Mouse (Mus musculus): ENCODE data around the gene Krtap3-1. TPM values are rescaled to one million over a fixed set of nuclear protein-coding genes. Genes with fewer than 3 reads are reported as not detected.

Krtap3-1 gene
- polyA plus RNA-seq, 1 experiment from 2014 or later: not detected

GRCm38 (mm10) chr11:99556195-99556594 is 10.2 kb downstream of the Krtap3-1 start:
- no peak overlapping the region for H3K4me2 ChIP-seq (ENCODE audit: low read length)
- no peak overlapping the region for H3K9ac ChIP-seq (ENCODE audit: low read depth, low read length)
- ATAC-seq: no peak
- H3K36me3 ChIP-seq (ENCODE audit: control insufficient read depth, insufficient read depth, low read length): no peaks in the 10 kb centered on the region
- no peaks in the 10 kb centered on the region for H3K9me3 ChIP-seq (replicated peaks; ENCODE audit: control insufficient read depth, low read length, poor library complexity, severe bottlenecking)
- H3K27me3 ChIP-seq (ENCODE audit: control insufficient read depth, insufficient read depth, low read depth, low read length): no peaks in the 10 kb centered on the region
- no peaks in the 10 kb centered on the region for H3K4me1 ChIP-seq (ENCODE audit: control insufficient read depth, insufficient read depth, low read length)
- H3K4me3 ChIP-seq (ENCODE audit: low read depth, low read length): no peak overlapping the region
- no peak overlapping the region for H3K27ac ChIP-seq (ENCODE audit: low read length)
- WGBS: 87% methylated on average over 2 of the region's 2 CpGs

GRCm38 (mm10) chr11:99550765-99551164 is 15.7 kb downstream of the Krtap3-1 start, which contains the start of gene Krtap3-3:
Gene Krtap3-3, minus strand, starts transcription at chr11:99550865.
- WGBS: 69% methylated on average over 3 of the region's 4 CpGs
- H3K4me2 ChIP-seq (ENCODE audit: low read length): no peak within 1 kb of the TSS
- H3K27ac ChIP-seq (ENCODE audit: low read length): no peak within 1 kb of the TSS
- ATAC-seq: no peak
- no peaks in the 10 kb centered on the region for H3K4me1 ChIP-seq (ENCODE audit: control insufficient read depth, insufficient read depth, low read length)
- no peaks in the 10 kb centered on the region for H3K9me3 ChIP-seq (replicated peaks; ENCODE audit: control insufficient read depth, low read length, poor library complexity, severe bottlenecking)
- no peaks in the 10 kb centered on the region for H3K36me3 ChIP-seq (ENCODE audit: control insufficient read depth, insufficient read depth, low read length)
- H3K4me3 ChIP-seq (ENCODE audit: low read depth, low read length): no peak within 1 kb of the TSS
- no peaks in the 10 kb centered on the region for H3K27me3 ChIP-seq (ENCODE audit: control insufficient read depth, insufficient read depth, low read depth, low read length)
- no peak within 1 kb of the TSS for H3K9ac ChIP-seq (ENCODE audit: low read depth, low read length)

- H3K4me2 ChIP-seq (ENCODE audit: low read length): no peak overlapping the region
- no peak overlapping the region for H3K4me3 ChIP-seq (ENCODE audit: low read depth, low read length)
- H3K27ac ChIP-seq (ENCODE audit: low read length): no peak overlapping the region
- H3K27me3 ChIP-seq (ENCODE audit: control insufficient read depth, insufficient read depth, low read depth, low read length): no peaks in the 10 kb centered on the region
- no peaks in the 10 kb centered on the region for H3K4me1 ChIP-seq (ENCODE audit: control insufficient read depth, insufficient read depth, low read length)
- H3K9ac ChIP-seq (ENCODE audit: low read depth, low read length): no peak overlapping the region
- H3K36me3 ChIP-seq (ENCODE audit: control insufficient read depth, insufficient read depth, low read length): no peaks in the 10 kb centered on the region
- ATAC-seq: no peak
- no peaks in the 10 kb centered on the region for H3K9me3 ChIP-seq (replicated peaks; ENCODE audit: control insufficient read depth, low read length, poor library complexity, severe bottlenecking)
These were observed 18.5 kb downstream of the Krtap3-1 start for GRCm38 (mm10) chr11:99547892-99548291.

- no peak overlapping the region for H3K4me2 ChIP-seq (ENCODE audit: low read length)
- 49% methylated on average over 9 of the region's 9 CpGs for WGBS
- no peak for ATAC-seq
These were observed 26.7 kb downstream of the Krtap3-1 start for GRCm38 (mm10) chr11:99539721-99540120.

GRCm38 (mm10) chr11:99521288-99521860 is 45.1 kb downstream of the Krtap3-1 start, which contains the start of gene Krt39:
Gene Krt39, minus strand, starts transcription at chr11:99521338.
- 91% methylated on average over 13 of the region's 13 CpGs for WGBS
- Histone ChIP-seq H3K9me3 (replicated peaks; ENCODE audit: control insufficient read depth, low read length, poor library complexity, severe bottlenecking) (no peaks in the 10 kb centered on the region), H3K27me3 (ENCODE audit: control insufficient read depth, insufficient read depth, low read depth, low read length) (no peaks in the 10 kb centered on the region), H3K27ac (ENCODE audit: low read length) (no peak within 1 kb of the TSS), H3K9ac (ENCODE audit: low read depth, low read length) (no peak within 1 kb of the TSS), H3K4me3 (ENCODE audit: low read depth, low read length) (no peak within 1 kb of the TSS), H3K4me2 (ENCODE audit: low read length) (no peak within 1 kb of the TSS), H3K36me3 (ENCODE audit: control insufficient read depth, insufficient read depth, low read length) (no peaks in the 10 kb centered on the region), H3K4me1 (ENCODE audit: control insufficient read depth, insufficient read depth, low read length) (no peaks in the 10 kb centered on the region)
- ATAC-seq: no peak

More at GRCm38 (mm10) chr11:99539721-99540120, 26.7 kb downstream of the Krtap3-1 start:
- Histone ChIP-seq H3K9me3 (replicated peaks; ENCODE audit: control insufficient read depth, low read length, poor library complexity, severe bottlenecking) (no peaks in the 10 kb centered on the region), H3K36me3 (ENCODE audit: control insufficient read depth, insufficient read depth, low read length) (no peaks in the 10 kb centered on the region), H3K9ac (ENCODE audit: low read depth, low read length) (no peak overlapping the region), H3K4me1 (ENCODE audit: control insufficient read depth, insufficient read depth, low read length) (no peaks in the 10 kb centered on the region), H3K27ac (ENCODE audit: low read length) (no peak overlapping the region), H3K27me3 (ENCODE audit: control insufficient read depth, insufficient read depth, low read depth, low read length) (no peaks in the 10 kb centered on the region), H3K4me3 (ENCODE audit: low read depth, low read length) (no peak overlapping the region)

Other genes starting within 250 kb of the Krtap3-1 start
- gene Krt25, start 243.7 kb downstream of the Krtap3-1 start, polyA plus RNA-seq (2015; fragmentation: Nextera tagmentation; extraction: Ambion mirVana): 0.14 and 0.29 TPM in 2 replicates
- gene Krt26, start 228.7 kb downstream of the Krtap3-1 start, polyA plus RNA-seq (2015; fragmentation: Nextera tagmentation; extraction: Ambion mirVana): 0.19 TPM in 2 replicates
- not detected in 2 replicates for gene Krt27, start 215.5 kb downstream of the Krtap3-1 start, polyA plus RNA-seq (2015; fragmentation: Nextera tagmentation; extraction: Ambion mirVana)
- gene Krt28, start 191.7 kb downstream of the Krtap3-1 start, polyA plus RNA-seq (2015; fragmentation: Nextera tagmentation; extraction: Ambion mirVana): 0.29 and 0.46 TPM in 2 replicates
- gene Krt10, start 177.3 kb downstream of the Krtap3-1 start, polyA plus RNA-seq (2015; fragmentation: Nextera tagmentation; extraction: Ambion mirVana): 28.9 and 29.8 TPM in 2 replicates
- gene Krt12, start 144.4 kb downstream of the Krtap3-1 start, polyA plus RNA-seq (2015; fragmentation: Nextera tagmentation; extraction: Ambion mirVana): 0.14 TPM in 1 of 2 replicates, not detected in the other
- 0.21 and 0.34 TPM in 2 replicates for gene Krt20, start 128.5 kb downstream of the Krtap3-1 start, polyA plus RNA-seq (2015; fragmentation: Nextera tagmentation; extraction: Ambion mirVana)
- 0.11 TPM in 1 of 2 replicates, not detected in the other for gene Krt23, start 73.5 kb downstream of the Krtap3-1 start, polyA plus RNA-seq (2015; fragmentation: Nextera tagmentation; extraction: Ambion mirVana)
- not detected in 2 replicates for gene Krt39, start 45.3 kb downstream of the Krtap3-1 start, polyA plus RNA-seq (2015; fragmentation: Nextera tagmentation; extraction: Ambion mirVana)
- gene Krt40, start 23.5 kb downstream of the Krtap3-1 start, polyA plus RNA-seq (2015; fragmentation: Nextera tagmentation; extraction: Ambion mirVana): not detected in 2 replicates
- not detected in 2 replicates for gene Krtap3-3, start 15.8 kb downstream of the Krtap3-1 start, polyA plus RNA-seq (2015; fragmentation: Nextera tagmentation; extraction: Ambion mirVana)
- not detected in 2 replicates for gene Krtap3-2, start 9.8 kb downstream of the Krtap3-1 start, polyA plus RNA-seq (2015; fragmentation: Nextera tagmentation; extraction: Ambion mirVana)
- not detected in 2 replicates for gene Gm11939, start 7.2 kb downstream of the Krtap3-1 start, polyA plus RNA-seq (2015; fragmentation: Nextera tagmentation; extraction: Ambion mirVana)
- not detected in 2 replicates for gene Krtap1-5, start 14.4 kb upstream of the Krtap3-1 start, polyA plus RNA-seq (2015; fragmentation: Nextera tagmentation; extraction: Ambion mirVana)
- gene Krtap1-4, start 17.0 kb upstream of the Krtap3-1 start, polyA plus RNA-seq (2015; fragmentation: Nextera tagmentation; extraction: Ambion mirVana): not detected in 2 replicates
- gene Krtap1-3, start 24.7 kb upstream of the Krtap3-1 start, polyA plus RNA-seq (2015; fragmentation: Nextera tagmentation; extraction: Ambion mirVana): not detected in 2 replicates
- not detected in 2 replicates for gene Krtap9-3, start 31.5 kb upstream of the Krtap3-1 start, polyA plus RNA-seq (2015; fragmentation: Nextera tagmentation; extraction: Ambion mirVana)
- gene Gm11938, start 36.7 kb upstream of the Krtap3-1 start, polyA plus RNA-seq (2015; fragmentation: Nextera tagmentation; extraction: Ambion mirVana): not detected in 2 replicates
- gene Gm11937, start 43.6 kb upstream of the Krtap3-1 start, polyA plus RNA-seq (2015; fragmentation: Nextera tagmentation; extraction: Ambion mirVana): not detected in 2 replicates
- not detected in 2 replicates for gene Krtap2-4, start 48.2 kb upstream of the Krtap3-1 start, polyA plus RNA-seq (2015; fragmentation: Nextera tagmentation; extraction: Ambion mirVana)
- not detected in 2 replicates for gene Gm11562, start 53.8 kb upstream of the Krtap3-1 start, polyA plus RNA-seq (2015; fragmentation: Nextera tagmentation; extraction: Ambion mirVana)
- not detected in 2 replicates for gene Krtap4-1, start 61.6 kb upstream of the Krtap3-1 start, polyA plus RNA-seq (2015; fragmentation: Nextera tagmentation; extraction: Ambion mirVana)
- gene Krtap4-2, start 68.5 kb upstream of the Krtap3-1 start, polyA plus RNA-seq (2015; fragmentation: Nextera tagmentation; extraction: Ambion mirVana): 0.25 TPM in 1 of 2 replicates, not detected in the other
- gene Krtap4-7, start 77.5 kb upstream of the Krtap3-1 start, polyA plus RNA-seq (2015; fragmentation: Nextera tagmentation; extraction: Ambion mirVana): not detected in 2 replicates
- not detected in 2 replicates for gene Gm11555, start 83.6 kb upstream of the Krtap3-1 start, polyA plus RNA-seq (2015; fragmentation: Nextera tagmentation; extraction: Ambion mirVana)
- not detected in 2 replicates for gene Gm11563, start 92.3 kb upstream of the Krtap3-1 start, polyA plus RNA-seq (2015; fragmentation: Nextera tagmentation; extraction: Ambion mirVana)
- gene Krtap4-6, start 99.3 kb upstream of the Krtap3-1 start, polyA plus RNA-seq (2015; fragmentation: Nextera tagmentation; extraction: Ambion mirVana): not detected in 2 replicates
- gene Gm14190, start 124.1 kb upstream of the Krtap3-1 start, polyA plus RNA-seq (2015; fragmentation: Nextera tagmentation; extraction: Ambion mirVana): not detected in 2 replicates
- not detected in 2 replicates for gene Gm14180, start 167.7 kb upstream of the Krtap3-1 start, polyA plus RNA-seq (2015; fragmentation: Nextera tagmentation; extraction: Ambion mirVana)
- gene Gm11595, start 206.3 kb upstream of the Krtap3-1 start, polyA plus RNA-seq (2015; fragmentation: Nextera tagmentation; extraction: Ambion mirVana): not detected in 2 replicates
- not detected in 2 replicates for gene Krtap4-8, start 214.1 kb upstream of the Krtap3-1 start, polyA plus RNA-seq (2015; fragmentation: Nextera tagmentation; extraction: Ambion mirVana)
- not detected in 2 replicates for gene Krtap4-9, start 218.6 kb upstream of the Krtap3-1 start, polyA plus RNA-seq (2015; fragmentation: Nextera tagmentation; extraction: Ambion mirVana)
- gene Gm11596, start 226.8 kb upstream of the Krtap3-1 start, polyA plus RNA-seq (2015; fragmentation: Nextera tagmentation; extraction: Ambion mirVana): not detected in 2 replicates
- not detected in 2 replicates for gene Gm11569, start 232.3 kb upstream of the Krtap3-1 start, polyA plus RNA-seq (2015; fragmentation: Nextera tagmentation; extraction: Ambion mirVana)
- gene Gm11554, start 237.8 kb upstream of the Krtap3-1 start, polyA plus RNA-seq (2015; fragmentation: Nextera tagmentation; extraction: Ambion mirVana): not detected in 2 replicates
- not detected in 2 replicates for gene Krtap4-13, start 243.3 kb upstream of the Krtap3-1 start, polyA plus RNA-seq (2015; fragmentation: Nextera tagmentation; extraction: Ambion mirVana)
- not detected in 2 replicates for gene Gm11564, start 249.0 kb upstream of the Krtap3-1 start, polyA plus RNA-seq (2015; fragmentation: Nextera tagmentation; extraction: Ambion mirVana)

Measured in midbrain, embryonic 16.5 days (tissue).